Comparison of ENCODE assay signal across 28 mouse cellular contexts in the genomic region with DNA sequence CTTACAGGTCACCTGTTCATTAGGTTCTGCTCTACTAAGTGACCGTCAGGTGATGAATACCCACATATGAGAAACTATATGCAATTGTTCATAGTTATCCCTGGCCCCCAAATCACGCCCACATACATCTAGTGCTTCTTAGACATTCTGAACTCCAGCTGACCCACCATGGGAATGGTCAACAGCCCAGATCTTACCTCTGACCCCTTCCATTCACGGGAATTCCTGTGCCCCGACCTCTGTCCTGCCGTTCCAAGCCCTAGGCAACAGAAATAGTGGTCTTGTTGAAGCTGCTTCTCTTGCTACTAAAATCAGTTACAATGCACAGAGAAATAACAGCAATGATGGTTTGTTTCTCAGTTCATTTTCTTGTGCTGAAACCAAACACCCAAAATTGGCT.
"Had no signal": no experiment of that assay in that cellular context is flagged by ENCODE, and none has a peak within 500 bp of the region (broad histone marks: within the 10 kb centered on the region; RNA-seq: fewer than 3 reads in every experiment).

No protein-coding gene starts in this region.

- H3K9ac ChIP-seq: embryonic facial prominence, embryonic 12.5 days; embryonic facial prominence, embryonic 13.5 days; embryonic facial prominence, embryonic 15.5 days; forebrain, embryonic 12.5 days; forebrain, embryonic 13.5 days; forebrain, embryonic 15.5 days; forebrain, postnatal 0 days had no signal

- H3K4me2 ChIP-seq: embryonic facial prominence, embryonic 12.5 days; embryonic facial prominence, embryonic 13.5 days; embryonic facial prominence, embryonic 15.5 days; forebrain, embryonic 12.5 days; forebrain, embryonic 13.5 days; forebrain, embryonic 15.5 days had no signal

- ATAC-seq: forebrain, embryonic 13.5 days; forebrain, embryonic 14.5 days; forebrain, embryonic 15.5 days; forebrain, postnatal 0 days had no signal

- H3K36me3 ChIP-seq: embryonic facial prominence, embryonic 10.5 days; embryonic facial prominence, embryonic 12.5 days; embryonic facial prominence, embryonic 13.5 days; embryonic facial prominence, embryonic 15.5 days; forebrain, embryonic 15.5 days had no signal

- H3K27me3 ChIP-seq: embryonic facial prominence, embryonic 12.5 days; embryonic facial prominence, embryonic 13.5 days; embryonic facial prominence, embryonic 15.5 days; forebrain, embryonic 12.5 days; forebrain, embryonic 13.5 days; forebrain, embryonic 15.5 days had no signal

- H3K4me1 ChIP-seq: embryonic facial prominence, embryonic 12.5 days; embryonic facial prominence, embryonic 13.5 days; embryonic facial prominence, embryonic 15.5 days; forebrain, embryonic 12.5 days; forebrain, embryonic 13.5 days; heart, embryonic 10.5 days had no signal

- H3K27ac ChIP-seq: embryonic facial prominence, embryonic 10.5 days; embryonic facial prominence, embryonic 12.5 days; embryonic facial prominence, embryonic 13.5 days; embryonic facial prominence, embryonic 15.5 days; forebrain, embryonic 10.5 days; forebrain, embryonic 12.5 days; forebrain, embryonic 13.5 days; forebrain, embryonic 15.5 days; gastrocnemius, adult 2 months; heart, adult 2 months; heart, embryonic 10.5 days had no signal

- H3K9me3 ChIP-seq: embryonic facial prominence, embryonic 10.5 days; embryonic facial prominence, embryonic 12.5 days; embryonic facial prominence, embryonic 13.5 days; embryonic facial prominence, embryonic 15.5 days; forebrain, embryonic 10.5 days; forebrain, embryonic 12.5 days; forebrain, embryonic 13.5 days; forebrain, embryonic 15.5 days; heart, embryonic 10.5 days had no signal

- DNase-seq: cerebellum, adult 18-20 months; cerebellum, adult 2 months; cerebellum, adult 8-10 months; cerebellum, adult 9-10 months; cerebellum, adult 9-11 months; cerebellum, postnatal 10 days; cerebellum, postnatal 14 days; cerebellum, postnatal 25 days; cerebellum, postnatal 36 days; forebrain, postnatal 0 days; gastrocnemius, adult 2 months; gastrocnemius, postnatal 10 days; gastrocnemius, postnatal 14 days; gastrocnemius, postnatal 25 days; gastrocnemius, postnatal 36 days; heart, adult 18-20 months; heart, adult 2 months had no signal

- H3K4me3 ChIP-seq: embryonic facial prominence, embryonic 10.5 days; embryonic facial prominence, embryonic 12.5 days; embryonic facial prominence, embryonic 13.5 days; embryonic facial prominence, embryonic 15.5 days; erythroblast, embryonic 14.5 days; forebrain, embryonic 10.5 days; forebrain, embryonic 12.5 days; forebrain, embryonic 13.5 days; forebrain, embryonic 15.5 days; gastrocnemius, adult 2 months; heart, adult 2 months; heart, embryonic 10.5 days had no signal
